Mouse (Mus musculus) left cerebral cortex, postnatal 14 days (tissue): ENCODE data around the gene Cib2. TPM values are rescaled to one million over a fixed set of nuclear protein-coding genes. Genes with fewer than 3 reads are reported as not detected.
A peak's percentile ranks its signal among the peaks of the same experiment; 100 is the strongest.
"Not testable (repeated sequence)": the region's sequence is repeated elsewhere in the genome, so short reads cannot be mapped to it uniquely, and the experiment has no call there.

Experiments used
- DNase-seq, 2 experiments: peaks; one replicate each; pipeline ENCODE4 v3.0.0; 2021 to 2022; ENCODE audit warnings: low spot score in 2 of 2, mixed read lengths in 1 of 2
- intact Hi-C: fragments of 180-260 bp; cut with DNase I; formaldehyde crosslinking; loops from one replicate; pipeline ENCODE4 v1.15.1; 2025
- long read RNA-seq, 2 experiments: library from polyadenylated mRNA; stranded (forward); transcript quantifications; one replicate each; pipeline ENCODE4 v2.0.0; 2021
- total RNA-seq, 2 experiments: library from RNA; stranded (reverse); gene quantifications; 2 replicates each; pipeline ENCODE4 v1.2.3; 2021

The Cib2 gene
- total RNA-seq, result 10 to 100 TPM; 17.6 to 20.2 TPM
- long read RNA-seq, experiment 1, transcript Cib2-201 (6 exons, 1,433 nt), result major isoform, 17 of 24 reads
- long read RNA-seq, experiment 1, partial matches to known transcripts, result 2 of 24 reads
- long read RNA-seq, experiment 1, other reads (novel, unspliced or antisense), result 5 of 24 reads
- long read RNA-seq, experiment 2, transcript Cib2-201 (6 exons, 1,433 nt), result major isoform, 11 of 15 reads
- long read RNA-seq, experiment 2, partial matches to known transcripts, result 2 of 15 reads
- long read RNA-seq, experiment 2, other reads (novel, unspliced or antisense), result 2 of 15 reads

DNA sequence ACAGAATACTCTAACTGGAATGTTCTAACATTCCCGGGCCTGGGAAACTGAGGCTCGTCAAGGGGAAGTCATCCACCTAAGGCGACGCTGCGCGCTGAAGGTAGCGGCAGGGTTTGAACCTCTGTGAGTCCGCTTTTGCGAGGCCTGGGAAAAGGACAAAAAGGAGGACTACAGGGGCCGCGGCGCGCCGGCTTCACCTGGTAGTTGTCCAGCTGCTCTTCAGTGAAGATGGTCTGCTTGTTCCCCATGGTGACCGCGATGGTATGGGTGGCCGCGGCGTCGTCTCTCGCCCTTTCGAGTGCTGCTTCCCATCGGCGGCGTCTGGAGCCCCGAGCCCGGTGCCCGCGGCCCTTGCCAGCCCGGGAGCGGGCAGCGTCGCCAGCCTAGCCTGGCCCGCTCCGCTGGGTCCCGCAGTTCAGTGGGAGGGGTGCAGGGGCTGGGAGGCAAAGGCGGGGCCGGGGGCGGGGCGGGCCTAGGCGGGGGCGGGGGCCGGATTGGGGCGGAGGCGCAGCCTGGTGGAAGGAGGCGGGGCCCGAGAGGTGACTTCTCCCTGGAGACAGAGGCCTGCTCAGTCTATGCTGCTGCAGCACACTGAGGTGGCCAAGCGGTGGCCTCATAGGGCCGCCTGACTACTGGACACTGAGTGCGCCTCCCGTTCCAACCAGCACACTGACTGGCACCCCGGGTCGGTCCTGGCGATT lies at the start of gene Cib2:
Gene Cib2, minus strand, starts transcription at position 448 of the 701 bp plus-strand sequence.
- intact Hi-C loops, result no loop called here
- peak; percentile 59 to 69 for DNase-seq

DNA sequence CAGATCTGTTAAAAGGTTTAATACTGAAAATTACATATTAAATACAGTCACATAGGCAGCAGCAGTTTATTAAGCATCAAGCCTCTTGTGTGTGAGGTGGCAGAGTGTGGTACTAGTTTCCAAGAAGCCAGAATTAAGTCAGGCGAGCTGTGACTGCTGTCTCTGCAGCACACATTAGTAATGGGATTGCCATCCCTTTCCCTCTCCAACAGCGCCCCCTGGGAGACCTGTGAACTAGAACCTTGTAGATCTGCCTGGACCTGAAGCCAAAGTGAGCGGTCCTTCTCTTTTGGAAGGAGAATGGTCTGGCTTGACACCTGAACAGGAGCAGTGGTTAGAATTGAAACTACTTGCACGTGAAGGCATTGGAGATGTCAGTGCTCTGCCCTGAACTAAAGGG lies 44.9 kb upstream of the Cib2 start:
- DNase-seq, result peak; percentile 43 to 57
- intact Hi-C loops, result loop anchor here (10.0 kb wide), 1 partner anchor 170 kb away; no protein-coding TSS in a partner anchor

DNA sequence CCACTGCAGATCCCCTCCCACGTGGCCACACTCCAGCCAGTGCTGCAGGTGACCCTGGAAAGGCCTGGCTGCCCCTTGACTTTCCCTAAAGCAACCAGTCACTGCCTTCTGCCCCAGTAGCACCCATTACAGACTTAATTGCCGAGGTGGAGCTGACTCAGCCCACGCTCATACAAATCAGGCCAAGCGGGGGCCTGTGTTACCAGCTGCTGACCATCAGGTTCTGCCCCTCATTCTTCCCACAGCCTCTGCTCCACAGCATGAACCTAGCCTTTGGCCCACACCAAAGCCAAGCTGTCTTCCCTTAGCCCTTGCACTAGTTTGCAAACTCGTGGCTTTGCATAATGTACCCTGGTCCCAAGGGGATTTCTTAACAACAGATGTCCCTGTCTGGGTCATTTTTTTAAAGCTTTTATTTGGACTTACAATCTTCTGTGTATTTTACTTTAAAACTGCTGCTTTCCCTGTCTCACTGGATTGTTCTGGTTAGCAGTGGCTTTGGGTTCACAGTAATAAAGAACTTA lies 44.2 kb upstream of the Cib2 start:
- DNase-seq, result no peak
- intact Hi-C loops, result loop anchor here (10.0 kb wide), 1 partner anchor 169 kb away; no protein-coding TSS in a partner anchor

DNA sequence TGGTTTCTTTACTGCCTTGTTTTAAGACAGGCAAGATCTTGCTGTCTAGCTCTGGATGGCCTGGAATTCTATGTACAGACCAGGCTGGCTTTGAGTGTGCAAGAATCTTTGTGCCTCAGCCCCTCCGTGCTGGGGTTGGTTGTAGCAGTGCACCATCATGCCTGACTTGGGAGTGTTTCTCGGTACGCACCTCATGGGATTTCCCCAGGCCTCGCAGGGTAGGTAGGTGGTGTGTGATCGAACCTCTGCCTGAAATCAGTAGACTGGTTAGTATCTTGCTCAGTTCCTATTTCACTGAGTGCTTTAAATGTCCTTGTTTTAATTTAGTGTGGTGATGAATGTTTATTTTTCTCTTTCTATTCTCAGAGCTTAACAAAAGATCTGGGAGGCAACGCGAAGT lies 42.9 kb upstream of the Cib2 start:
- DNase-seq, result no peak
- intact Hi-C loops, result loop anchor here (10.0 kb wide), 1 partner anchor 168 kb away; no protein-coding TSS in a partner anchor

DNA sequence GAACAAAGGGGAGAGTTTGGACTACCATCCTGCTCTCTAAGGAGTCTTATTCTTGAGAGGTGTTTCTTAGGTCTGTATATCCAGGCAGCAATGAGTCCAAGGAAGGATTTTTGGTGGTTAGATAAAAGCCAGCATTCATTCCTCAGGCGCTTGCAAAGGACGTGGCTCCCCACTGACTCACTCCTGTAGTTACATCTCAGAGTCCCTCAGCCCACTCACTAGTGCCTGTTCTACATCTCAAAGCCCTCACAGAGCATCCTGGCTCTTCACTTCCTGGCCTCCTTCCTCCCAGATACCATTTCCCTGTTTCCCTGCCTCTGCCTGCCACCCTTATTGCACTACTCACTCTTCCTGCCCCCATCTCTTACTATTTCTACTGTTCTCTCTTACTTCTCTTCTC lies 42.4 kb upstream of the Cib2 start:
- intact Hi-C loops, result loop anchor here (10.0 kb wide), 1 partner anchor 168 kb away; no protein-coding TSS in a partner anchor

DNA sequence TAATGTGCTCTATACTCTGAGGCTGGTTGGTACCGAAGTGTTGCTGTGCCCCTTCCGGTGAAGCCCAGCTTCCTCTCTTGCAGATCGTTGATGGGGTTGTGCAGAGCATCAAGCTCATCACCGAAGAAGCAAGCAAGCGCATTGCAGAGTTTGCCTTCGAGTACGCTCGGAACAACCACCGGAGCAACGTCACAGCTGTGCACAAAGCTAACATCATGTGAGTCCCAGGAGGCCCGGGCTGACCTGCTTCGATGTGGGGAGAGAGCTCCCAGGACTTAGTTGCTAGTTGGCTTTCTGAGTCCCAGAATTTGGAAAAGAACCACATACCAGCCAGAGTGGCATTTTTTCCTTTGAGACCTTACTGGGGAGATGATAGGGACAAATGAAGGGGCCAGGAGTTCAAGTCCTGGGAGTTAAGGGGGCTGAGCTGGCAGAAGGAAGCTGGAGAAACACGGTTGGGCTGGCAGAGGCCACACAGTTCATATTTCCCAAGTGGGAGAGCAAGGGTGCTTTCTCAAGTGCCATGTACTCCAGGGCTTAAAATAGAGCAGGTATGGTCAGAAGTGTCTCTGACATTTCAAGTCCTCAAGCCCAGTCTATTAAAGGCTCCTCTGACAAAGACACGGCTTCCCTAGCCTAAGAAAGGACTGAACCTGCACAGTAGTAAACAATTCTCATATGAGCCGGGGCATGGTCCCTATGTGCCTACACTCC lies 36.9 kb upstream of the Cib2 start:
- intact Hi-C loops, result no loop called here
- no peak for DNase-seq

More for the DNA sequence above, 42.4 kb upstream of the Cib2 start:
- DNase-seq, result peak in 1 of 2 experiments; percentile 14

DNA sequence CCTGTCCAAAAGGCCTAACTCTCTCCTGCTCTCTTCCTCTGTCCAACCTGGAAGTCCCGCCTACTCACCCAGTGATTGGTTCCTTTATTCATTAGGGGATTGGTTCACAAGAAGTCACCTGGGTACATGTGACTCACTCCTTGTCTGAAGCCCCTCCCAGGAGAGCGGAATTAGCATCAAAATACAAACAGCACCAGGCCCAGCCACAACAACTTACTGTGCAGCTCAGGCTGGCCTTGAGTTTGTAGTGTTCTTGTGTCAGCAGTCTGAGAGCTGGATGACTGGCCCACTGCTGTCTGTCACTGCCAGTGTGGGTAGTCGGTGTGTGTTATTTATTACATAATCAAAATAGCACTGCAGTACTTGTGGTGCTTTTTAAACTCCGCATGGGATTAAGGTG lies 33.6 kb upstream of the Cib2 start:
- DNase-seq, intact Hi-C loops: not testable (repeated sequence)

DNA sequence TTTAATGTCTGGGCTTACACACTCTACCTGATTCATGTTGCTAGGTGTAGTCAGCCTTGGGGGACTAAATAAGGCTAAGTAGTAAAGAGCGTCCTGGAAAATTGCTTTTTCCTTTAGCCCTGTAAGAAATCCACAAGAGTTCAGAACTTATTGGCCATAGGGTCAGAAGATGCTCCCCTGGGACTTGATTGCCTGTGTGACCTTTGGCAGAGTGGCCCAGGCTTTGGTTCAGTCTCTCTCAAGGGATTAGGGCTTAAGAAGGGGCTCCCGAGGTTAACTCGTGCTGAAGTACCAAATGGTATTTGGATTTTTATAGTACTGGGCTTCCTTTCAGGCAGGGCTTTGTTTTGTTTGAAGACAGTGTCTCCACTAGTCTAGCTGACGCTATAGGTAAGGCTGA lies 27.8 kb upstream of the Cib2 start:
- intact Hi-C loops, result loop anchor here (2.0 kb wide), 1 partner anchor 87 kb away; the partner anchor contains the start of gene Dmxl2

DNA sequence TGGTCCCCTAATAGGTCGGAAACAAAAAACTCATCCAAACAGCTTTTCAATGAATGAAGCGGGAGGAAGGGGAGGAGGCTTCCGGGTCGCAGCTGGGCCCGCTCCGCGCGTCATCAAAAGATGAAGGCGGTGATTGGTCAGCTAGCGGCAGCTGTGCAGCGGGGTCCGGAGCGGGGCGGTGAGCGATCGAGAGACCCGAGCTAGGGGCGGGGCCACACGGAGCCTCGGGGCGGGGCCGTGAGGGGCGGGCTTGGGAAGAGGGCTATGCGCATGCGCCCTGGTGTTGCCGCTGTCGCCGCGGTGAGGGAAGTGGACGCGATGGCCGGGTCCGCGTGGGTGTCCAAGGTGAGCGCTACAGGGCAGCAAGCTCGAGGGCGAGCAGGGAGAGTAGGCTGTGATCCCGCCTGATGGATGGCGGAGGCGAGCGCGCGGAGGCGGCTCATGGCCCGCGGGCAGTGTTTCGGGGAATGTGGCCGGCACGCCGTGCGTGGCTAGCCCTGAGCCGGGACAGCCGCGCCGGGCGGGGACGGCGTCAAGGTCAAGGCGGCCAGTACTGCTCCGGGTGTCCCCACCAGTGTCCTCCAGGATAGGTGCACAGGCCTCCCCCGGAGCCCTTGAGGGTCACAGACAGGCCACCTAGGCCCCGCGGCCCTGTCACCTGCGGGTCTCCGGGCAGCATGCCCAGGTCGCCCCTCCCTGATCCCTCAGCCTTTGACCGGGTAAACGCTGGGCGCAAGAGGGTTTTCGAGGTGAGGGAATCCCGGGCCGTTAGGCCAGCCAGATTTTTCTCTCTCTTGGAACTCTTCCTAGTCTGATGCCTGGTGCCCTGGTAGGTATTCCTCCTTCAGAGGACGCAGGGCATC lies 26.4 kb upstream of the Cib2 start, which contains the start of gene Idh3a:
Gene Idh3a, plus strand, starts transcription at position 136 of the 863 bp plus-strand sequence.
- intact Hi-C loops, result loop anchor here (2.0 kb wide), 1 partner anchor 86 kb away; the partner anchor contains the start of gene Dmxl2
- peak; percentile 98 for DNase-seq

More for the DNA sequence above, 27.8 kb upstream of the Cib2 start:
- DNase-seq, result no peak

DNA sequence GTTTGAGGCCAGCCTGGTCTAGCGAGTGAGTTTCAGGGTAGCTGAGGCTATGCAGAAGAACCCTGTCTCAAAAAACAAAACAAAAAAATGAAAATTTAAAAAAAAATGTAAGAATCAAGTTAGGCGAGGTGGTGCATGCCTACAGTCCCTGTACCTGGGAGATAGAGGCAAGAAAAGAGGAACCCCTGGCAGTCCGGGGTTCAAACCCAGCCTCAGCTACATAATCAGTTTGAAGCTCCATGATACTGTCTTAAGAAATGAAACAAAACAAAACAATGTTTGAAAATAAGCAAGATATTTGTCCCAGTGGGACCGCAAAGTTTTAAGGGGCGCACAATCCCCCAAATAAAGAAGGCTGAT lies 25.8 kb upstream of the Cib2 start:
- no peak for DNase-seq
- intact Hi-C loops, result loop anchor here (2.0 kb wide), 1 partner anchor 85 kb away; the partner anchor contains the start of gene Dmxl2

DNA sequence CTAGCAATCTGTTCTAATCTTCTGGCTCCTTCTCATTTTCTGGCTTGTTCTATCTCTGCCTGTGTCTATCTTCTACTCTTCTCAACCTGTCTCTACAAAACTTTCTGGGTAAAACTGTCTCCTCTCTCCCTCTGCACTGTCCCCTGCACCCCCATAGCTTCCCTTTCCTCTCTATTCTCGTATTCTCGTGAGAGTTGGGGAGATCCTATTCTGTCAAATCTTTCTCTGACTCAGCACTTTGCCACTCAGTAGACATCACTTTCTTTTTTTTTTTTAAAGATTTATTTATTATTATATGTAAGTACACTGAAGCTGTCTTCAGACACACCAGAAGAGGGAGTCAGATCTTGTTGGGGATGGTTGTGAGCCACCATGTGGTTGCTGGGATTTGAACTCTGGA lies 24.1 kb upstream of the Cib2 start:
- intact Hi-C loops, result not testable (repeated sequence)

DNA sequence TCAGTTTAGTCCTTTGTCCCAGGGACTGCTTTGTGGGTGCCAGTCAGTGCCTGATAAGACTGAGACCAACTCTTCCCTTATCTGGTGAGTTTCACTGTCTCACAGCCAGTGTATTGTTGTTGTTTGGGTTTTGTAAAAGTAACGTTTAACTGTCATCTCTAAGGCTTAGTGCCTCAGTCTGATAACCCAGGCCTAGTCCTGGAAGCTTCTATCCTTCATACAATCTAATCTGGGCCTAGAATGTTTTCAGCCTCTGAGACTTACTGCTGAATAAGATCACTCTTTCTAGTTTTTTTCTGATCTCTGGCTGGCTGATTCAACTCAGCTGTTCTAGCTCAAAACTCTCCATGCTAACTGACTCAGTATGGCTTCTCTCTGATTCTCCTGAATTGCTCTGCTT lies 23.7 kb upstream of the Cib2 start:
- DNase-seq, result no peak
- intact Hi-C loops, result no loop called here

More for the DNA sequence above, 24.1 kb upstream of the Cib2 start:
- not testable (repeated sequence) for DNase-seq

DNA sequence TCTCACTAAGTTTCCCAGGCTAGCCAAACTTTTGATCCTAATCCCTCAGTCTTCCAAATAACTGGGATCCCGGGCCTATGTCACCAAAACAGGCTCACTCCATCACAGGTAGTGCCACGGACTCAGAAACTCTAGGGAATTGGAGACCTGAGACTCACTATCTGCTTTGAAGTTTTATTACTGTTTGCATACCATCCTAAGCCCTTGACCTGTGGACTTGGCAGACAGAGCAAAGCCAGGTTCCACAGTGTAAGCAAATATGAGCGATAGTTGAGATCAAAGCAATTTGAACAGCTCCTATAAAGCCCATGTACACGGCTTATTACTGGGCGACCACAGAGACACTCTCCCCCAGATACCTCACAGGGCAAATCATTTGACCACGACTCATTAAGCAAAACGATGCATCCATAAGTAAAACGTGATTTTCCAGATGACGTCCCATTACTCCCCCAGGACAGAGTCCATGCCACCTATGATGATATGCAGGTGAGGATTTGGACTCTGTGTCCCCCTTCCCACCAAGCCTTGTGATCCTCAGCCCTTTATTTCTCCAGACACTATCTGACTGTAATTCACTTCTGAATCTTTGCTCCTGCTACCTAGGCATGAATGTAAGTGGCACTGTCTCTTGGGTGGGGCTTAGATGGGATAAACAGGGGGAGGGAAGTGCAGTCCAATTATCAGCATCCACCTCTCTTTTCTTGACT lies 11.3 kb upstream of the Cib2 start:
- no peak for DNase-seq
- intact Hi-C loops, result no loop called here

DNA sequence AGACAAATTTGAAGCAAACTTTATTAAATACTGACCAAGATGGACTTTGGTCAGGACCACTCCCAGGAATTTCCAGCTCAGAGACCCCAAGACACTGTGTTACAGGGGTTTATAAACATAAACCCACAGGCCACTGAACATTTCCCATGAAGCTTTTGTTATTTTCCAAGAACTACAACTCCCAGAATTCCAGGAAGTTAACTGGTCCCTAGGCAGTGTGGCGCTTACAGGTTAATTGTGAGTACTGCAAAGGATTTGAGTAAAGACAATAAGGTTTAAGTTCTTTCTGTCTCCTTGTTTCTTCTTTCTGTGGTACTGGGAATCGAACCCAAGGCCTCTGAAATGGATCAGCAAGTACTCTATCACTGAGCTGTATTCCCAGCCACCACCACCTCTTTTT lies 8.7 kb upstream of the Cib2 start:
- intact Hi-C loops, result no loop called here
- no peak for DNase-seq

DNA sequence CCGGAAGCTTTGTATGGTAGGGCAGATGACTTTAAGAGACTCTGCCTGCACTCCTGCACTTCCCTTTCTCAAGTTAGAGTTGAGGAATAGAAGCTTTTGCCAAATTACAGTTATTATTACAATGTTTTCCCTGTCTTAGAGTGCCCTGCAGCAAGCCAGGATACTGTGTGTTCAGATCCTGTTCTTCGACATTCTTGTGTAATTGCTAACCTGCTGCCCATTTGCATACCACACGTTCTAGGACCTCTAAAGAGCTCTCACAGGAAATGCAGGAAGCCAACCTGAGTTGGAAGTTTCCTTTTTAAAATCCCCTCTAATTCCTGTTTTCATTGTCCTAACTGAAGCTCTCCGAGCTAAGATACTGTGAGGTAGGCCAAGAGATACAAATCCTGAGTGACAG lies 6.9 kb upstream of the Cib2 start:
- no peak for DNase-seq
- intact Hi-C loops, result no loop called here

DNA sequence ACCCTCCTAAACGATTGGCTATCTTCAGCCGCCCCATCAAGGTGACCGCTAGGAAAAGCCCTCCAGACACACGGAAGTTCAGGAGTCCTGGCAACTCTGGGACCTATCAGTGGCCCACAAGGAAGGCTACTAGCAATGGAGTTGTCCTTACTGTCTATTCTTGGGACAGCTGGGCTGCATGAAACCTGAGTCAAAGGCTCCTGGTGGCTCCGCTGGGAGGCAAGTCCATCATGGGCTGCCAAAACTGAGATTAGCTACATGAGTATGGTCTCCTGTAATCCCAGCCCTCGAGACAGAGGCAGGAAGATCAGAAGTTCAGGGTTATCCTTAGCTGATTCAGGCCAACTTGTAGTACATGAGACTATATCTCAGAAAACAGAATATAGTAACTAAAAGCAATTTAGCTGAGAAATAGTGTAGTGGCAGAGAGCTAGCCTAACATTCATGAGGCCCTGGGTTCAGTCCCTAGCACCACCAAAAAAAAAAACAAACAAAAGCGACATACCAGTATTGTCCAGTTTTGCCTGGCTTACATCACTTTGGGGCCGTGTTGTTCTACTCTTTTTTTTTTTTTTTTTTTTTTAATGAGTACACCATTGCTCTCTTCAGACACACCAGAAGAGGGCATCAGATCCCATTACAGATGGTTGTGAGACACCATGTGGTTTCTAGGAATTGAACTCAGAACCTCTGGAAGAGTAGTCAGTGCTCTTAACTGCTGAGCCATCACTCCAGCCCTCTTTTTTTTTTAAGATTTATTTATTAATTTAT lies 998 bp upstream of the Cib2 start:
- DNase-seq, result no peak
- intact Hi-C loops, result no loop called here

DNA sequence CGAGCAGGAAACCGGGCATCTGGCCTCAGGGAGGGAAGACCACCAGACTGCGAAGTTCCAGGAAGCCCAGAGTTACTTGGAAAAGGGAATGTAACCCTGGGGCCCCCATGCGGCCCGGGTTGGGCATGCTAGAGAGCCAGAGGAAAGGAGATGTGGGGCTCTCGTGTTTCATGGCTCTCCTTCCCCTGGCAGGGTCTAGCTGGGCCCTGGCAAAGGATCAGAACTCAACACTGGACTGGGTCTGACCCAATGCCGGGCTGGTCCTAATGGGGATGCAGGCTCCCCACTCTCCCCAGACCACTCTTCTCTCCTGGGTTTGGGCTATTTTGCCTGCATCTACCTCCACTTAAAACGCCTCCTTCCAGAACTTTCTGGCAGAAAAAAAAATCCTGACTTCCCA lies 1.3 kb downstream of the Cib2 start:
- no peak for DNase-seq
- intact Hi-C loops, result no loop called here
